In the genomic region with DNA sequence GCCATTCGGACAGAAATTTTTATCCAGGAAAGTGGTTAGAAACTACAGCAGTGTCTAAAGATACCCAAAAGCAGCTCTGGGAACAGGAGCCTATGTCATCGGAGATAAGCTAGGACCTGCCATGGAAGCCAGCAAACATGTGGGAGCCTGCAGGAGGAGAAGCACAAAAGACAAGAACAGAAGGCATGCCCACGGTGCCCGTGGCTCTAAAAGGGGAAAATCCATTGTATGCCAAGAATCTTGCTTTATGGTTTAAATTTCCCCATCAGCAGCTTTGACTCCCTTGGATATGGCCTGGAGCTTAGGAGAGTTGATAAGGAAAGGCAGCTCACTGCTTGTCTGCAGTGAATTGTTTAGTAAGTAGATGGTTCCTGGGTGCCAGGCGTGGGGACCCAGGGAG, we compare ENCODE assay signal across 22 mouse cellular contexts. TPM values are rescaled to one million over a fixed set of nuclear protein-coding genes. Genes with fewer than 3 reads are reported as not detected.
DNase-seq lines count a peak whose midpoint lies in the region; ATAC-seq lines count a peak whose summit lies in the region.
"Had no signal": no experiment of that assay in that cellular context is flagged by ENCODE, and none has a peak within 500 bp of the region (broad histone marks: within the 10 kb centered on the region; RNA-seq: fewer than 3 reads in every experiment).

No protein-coding gene starts in this region.

- H3K27ac ChIP-seq in embryonic facial prominence, embryonic 14.5 days (replicated peaks; ENCODE audit: low read depth, low read length): no peak overlapping the region
- no peak overlapping the region for H3K27ac ChIP-seq in embryonic facial prominence, embryonic 10.5 days (replicated peaks)
- H3K27ac ChIP-seq in hindbrain, embryonic 11.5 days (ENCODE audit: low read depth, low read length): no peak overlapping the region
- H3K27ac ChIP-seq: embryonic facial prominence, embryonic 12.5 days; forebrain, embryonic 10.5 days; hindbrain, embryonic 10.5 days; hindbrain, embryonic 14.5 days; hindbrain, postnatal 0 days had no signal

- H3K4me2 ChIP-seq in embryonic facial prominence, embryonic 14.5 days (ENCODE audit: low read depth, low read length): no peak overlapping the region
- no peak overlapping the region for H3K4me2 ChIP-seq in hindbrain, embryonic 11.5 days (replicated peaks; ENCODE audit: low read depth, low read length)
- H3K4me2 ChIP-seq: embryonic facial prominence, embryonic 12.5 days; heart, embryonic 11.5 days; hindbrain, embryonic 14.5 days had no signal

- H3K9ac ChIP-seq in embryonic facial prominence, embryonic 14.5 days (ENCODE audit: low read depth, low read length): no peak overlapping the region
- no peak overlapping the region for H3K9ac ChIP-seq in hindbrain, embryonic 11.5 days (ENCODE audit: low read depth, low read length)
- H3K9ac ChIP-seq: embryonic facial prominence, embryonic 12.5 days; hindbrain, embryonic 14.5 days had no signal

- ATAC-seq in embryonic facial prominence, embryonic 14.5 days (ENCODE audit: low read depth): no peak
- ATAC-seq in hindbrain, embryonic 11.5 days (ENCODE audit: low FRiP score): no peak
- ATAC-seq: activated CD4-positive, CD25-positive, alpha-beta regulatory T cell, adult 4 months; forebrain, embryonic 14.5 days; hindbrain, postnatal 0 days; inflammation-experienced regulatory T-cells, adult 6 months had no signal

- H3K9me3 ChIP-seq in embryonic facial prominence, embryonic 14.5 days (ENCODE audit: control insufficient read depth, low read length): no peaks in the 10 kb centered on the region
- no peaks in the 10 kb centered on the region for H3K9me3 ChIP-seq in embryonic facial prominence, embryonic 10.5 days
- no peaks in the 10 kb centered on the region for H3K9me3 ChIP-seq in hindbrain, embryonic 11.5 days (ENCODE audit: control insufficient read depth, low read length)
- H3K9me3 ChIP-seq: embryonic facial prominence, embryonic 12.5 days; forebrain, embryonic 10.5 days; hindbrain, embryonic 10.5 days had no signal

- H3K36me3 ChIP-seq in embryonic facial prominence, embryonic 14.5 days (ENCODE audit: control insufficient read depth, insufficient read depth, low read length): no peaks in the 10 kb centered on the region
- no peaks in the 10 kb centered on the region for H3K36me3 ChIP-seq in embryonic facial prominence, embryonic 10.5 days (replicated peaks)
- no peaks in the 10 kb centered on the region for H3K36me3 ChIP-seq in hindbrain, embryonic 11.5 days (ENCODE audit: control insufficient read depth, insufficient read depth, low read length)
- H3K36me3 ChIP-seq: embryonic facial prominence, embryonic 12.5 days; forebrain, embryonic 10.5 days; hindbrain, embryonic 10.5 days had no signal

- peaks cover 16% of the 10 kb centered on the region for H3K4me1 ChIP-seq in embryonic facial prominence, embryonic 14.5 days (ENCODE audit: control insufficient read depth, insufficient read depth, low read length)
- H3K4me1 ChIP-seq in embryonic facial prominence, embryonic 10.5 days: peaks cover 17% of the 10 kb centered on the region
- H3K4me1 ChIP-seq in hindbrain, embryonic 11.5 days (replicated peaks; ENCODE audit: control insufficient read depth, insufficient read depth, low read length): peaks cover 3% of the 10 kb centered on the region; the same call in 1 of the 2 replicates

- DNase-seq in embryonic facial prominence, embryonic 14.5 days (ENCODE audit: low spot score): peak; percentile 29
- no peak for DNase-seq in embryonic facial prominence, embryonic 10.5 days (ENCODE audit: low spot score)
- DNase-seq in layer of hippocampus, adult 9-11 months: peak; percentile 56
- DNase-seq in layer of hippocampus, adult 11-12 months (ENCODE audit: low spot score): no peak
- DNase-seq in right cerebral cortex, adult 2 months (ENCODE audit: low spot score in 2 of 2): peak; percentile 14 to 36
- no peak for DNase-seq in right cerebral cortex, postnatal 4 days
- DNase-seq in gonadal fat pad, adult 2 months (ENCODE audit: low read depth): peak; percentile 79
- no peak for DNase-seq in hindbrain, embryonic 11.5 days (ENCODE audit: low spot score)
- DNase-seq: adrenal gland, adult 8-10 months; adrenal gland, postnatal 25 days; gastrocnemius, postnatal 25 days; heart, adult 11 months; heart, postnatal 36 days had no signal

- no peak overlapping the region for H3K4me3 ChIP-seq in embryonic facial prominence, embryonic 14.5 days (ENCODE audit: low read depth, low read length)
- H3K4me3 ChIP-seq in embryonic facial prominence, embryonic 10.5 days: no peak overlapping the region
- H3K4me3 ChIP-seq in hindbrain, embryonic 11.5 days (ENCODE audit: low read depth, low read length): no peak overlapping the region
- H3K4me3 ChIP-seq: embryonic facial prominence, embryonic 12.5 days; forebrain, embryonic 10.5 days; hindbrain, embryonic 10.5 days had no signal

- WGBS in embryonic facial prominence, embryonic 14.5 days: 71% methylated on average over 5 of the region's 5 CpGs
- 88% methylated on average over 5 of the region's 5 CpGs for WGBS in embryonic facial prominence, embryonic 10.5 days
- 87% methylated on average over 5 of the region's 5 CpGs for WGBS in hindbrain, embryonic 11.5 days

- no peaks in the 10 kb centered on the region for H3K27me3 ChIP-seq in embryonic facial prominence, embryonic 14.5 days (replicated peaks; ENCODE audit: control insufficient read depth, insufficient read depth, low read length)
- no peaks in the 10 kb centered on the region for H3K27me3 ChIP-seq in embryonic facial prominence, embryonic 10.5 days (replicated peaks; ENCODE audit: low read depth, poor library complexity, severe bottlenecking)
- H3K27me3 ChIP-seq in hindbrain, embryonic 11.5 days (ENCODE audit: control insufficient read depth, insufficient read depth, low read length): no peaks in the 10 kb centered on the region
- H3K27me3 ChIP-seq: embryonic facial prominence, embryonic 12.5 days had no signal

RNA-seq across cellular contexts. Expression of a gene that starts 8.2 kb away (rescaled TPM):
- 12.5 and 16.1 TPM in 2 replicates for polyA plus RNA-seq in embryonic facial prominence, embryonic 14.5 days (2014; fragmentation: Nextera tagmentation; extraction: Ambion mirVana)
- polyA plus RNA-seq in embryonic facial prominence, embryonic 10.5 days (2016; fragmentation: Nextera tagmentation; extraction: Ambion mirVana): 44.2 and 46.9 TPM in 2 replicates
- 10.0 and 14.1 TPM in 2 replicates for polyA plus RNA-seq in gonadal fat pad, adult 2 months (2012; rRNA removed)
- polyA plus RNA-seq in hindbrain, embryonic 11.5 days (2014; fragmentation: Nextera tagmentation; extraction: Ambion mirVana): 20.1 and 24.9 TPM in 2 replicates

RNA-seq across cellular contexts. Expression of a gene that starts 31.3 kb away (rescaled TPM):
- polyA plus RNA-seq in embryonic facial prominence, embryonic 14.5 days (2014; fragmentation: Nextera tagmentation; extraction: Ambion mirVana): 2.2 and 2.9 TPM in 2 replicates
- 3.6 and 4.8 TPM in 2 replicates for polyA plus RNA-seq in embryonic facial prominence, embryonic 10.5 days (2016; fragmentation: Nextera tagmentation; extraction: Ambion mirVana)
- polyA plus RNA-seq in gonadal fat pad, adult 2 months (2012; rRNA removed): 5.3 and 5.8 TPM in 2 replicates
- polyA plus RNA-seq in hindbrain, embryonic 11.5 days (2014; fragmentation: Nextera tagmentation; extraction: Ambion mirVana): 0.11 TPM in 2 replicates
- polyA plus RNA-seq: activated CD4-positive, CD25-positive, alpha-beta regulatory T cell, adult 4 months; forebrain, embryonic 14.5 days; inflammation-experienced regulatory T-cells, adult 6 months had no signal

Comparison
In these comparisons a context has a peak if more than half of its experiments do, and no peak if none do; other contexts are left out.
1. DNase-seq: peak in embryonic facial prominence, embryonic 14.5 days (single experiment), layer of hippocampus, adult 9-11 months (single experiment), right cerebral cortex, adult 2 months (2 of 2) and gonadal fat pad, adult 2 months (single experiment); none in embryonic facial prominence, embryonic 10.5 days (single experiment), layer of hippocampus, adult 11-12 months (single experiment), right cerebral cortex, postnatal 4 days (single experiment) and hindbrain, embryonic 11.5 days (single experiment).